Mouse (Mus musculus) liver, embryonic 15.5 days (tissue): Measurements from ENCODE around the gene Tas1r2. TPM values are rescaled to one million over a fixed set of nuclear protein-coding genes. Genes with fewer than 3 reads are reported as not detected.

Experiments used
- ATAC-seq: fragments of 200-750 bp; cut with Nextera tagmentation; 2 replicates; pipeline ENCODE4 v1.8.0; 2017; ENCODE audit warnings: moderate number of reproducible peaks, mild to moderate bottlenecking, moderate library complexity; ENCODE audit not compliant: insufficient read depth
- H3K27ac ChIP-seq: fragments of 300-500 bp; sonication (generic); replicated peaks from 2 replicates; pipeline ENCODE4 v1.5.1; 2015; ENCODE audit warnings: mild to moderate bottlenecking, inconsistent platforms
- H3K27me3 ChIP-seq: fragments of 300-500 bp; sonication (generic); 2 replicates; pipeline ENCODE4 v1.6.1; 2015; ENCODE audit warnings: mild to moderate bottlenecking, inconsistent platforms
- H3K36me3 ChIP-seq: fragments of 300-500 bp; sonication (generic); replicated peaks from 2 replicates; pipeline ENCODE4 v1.6.1; 2015; ENCODE audit warnings: moderate library complexity, mild to moderate bottlenecking, inconsistent platforms
- H3K4me1 ChIP-seq: fragments of 300-500 bp; sonication (generic); replicated peaks from 2 replicates; pipeline ENCODE4 v1.6.1; 2015; ENCODE audit warnings: inconsistent platforms
- H3K4me2 ChIP-seq: fragments of 300-500 bp; sonication (generic); 2 replicates; pipeline ENCODE4 v1.6.1; 2015; ENCODE audit warnings: moderate library complexity, mild to moderate bottlenecking, inconsistent platforms
- H3K4me3 ChIP-seq: fragments of 300-500 bp; sonication (generic); replicated peaks from 2 replicates; pipeline ENCODE4 v1.5.1; 2015; ENCODE audit warnings: mild to moderate bottlenecking, inconsistent platforms
- H3K9ac ChIP-seq: fragments of 300-500 bp; sonication (generic); 2 replicates; pipeline ENCODE4 v1.6.1; 2015; ENCODE audit warnings: moderate library complexity, mild to moderate bottlenecking, inconsistent platforms
- H3K9me3 ChIP-seq: fragments of 300-500 bp; sonication (generic); replicated peaks from 2 replicates; pipeline ENCODE4 v1.6.1; 2016; ENCODE audit warnings: inconsistent platforms
- WGBS: fragments of 180-500 bp; shearing (Covaris S2); methylation state at CpG from one replicate; pipeline ENCODE4 v1.1.7; 2015; ENCODE audit warnings: mixed read lengths; ENCODE audit not compliant: insufficient replicate concordance; 5-methylcytosine and 5-hydroxymethylcytosine counted together
- polyA plus RNA-seq: library from polyadenylated mRNA; unstranded; fragments of >200 nt; fragmentation: Nextera tagmentation; extraction: Ambion mirVana; gene quantifications from 2 replicates; pipeline ENCODE4 v1.2.1, GENCODE M21; 2015

Tas1r2 gene
- polyA plus RNA-seq = not detected in 2 replicates

DNA sequence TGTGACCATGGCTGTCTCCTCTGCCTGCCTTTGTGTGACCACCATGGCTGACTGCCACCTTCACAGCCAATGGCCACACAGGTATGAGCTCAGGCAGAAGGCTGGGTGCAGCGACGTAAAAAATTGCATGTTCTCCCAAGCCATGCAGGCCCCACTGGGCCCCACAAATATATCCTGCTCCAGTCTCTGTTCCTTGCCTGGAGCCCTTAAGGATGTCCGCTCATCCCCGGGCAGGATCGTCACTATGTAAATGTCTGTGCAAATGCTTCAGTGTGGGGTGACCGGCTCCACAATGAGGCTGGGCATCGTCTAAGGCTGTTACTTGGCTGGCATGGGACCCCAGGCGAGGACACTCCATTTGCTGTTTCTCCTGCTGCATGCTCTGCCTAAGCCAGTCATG lies at the start of gene Tas1r2:
Gene Tas1r2, plus strand, starts transcription at position 301 of the 400 bp plus-strand sequence.
- Histone ChIP-seq H3K9me3 (no peaks in the 10 kb centered on the region), H3K4me2 (no peak within 1 kb of the TSS), H3K9ac (no peak within 1 kb of the TSS), H3K4me1 (no peaks in the 10 kb centered on the region; the same call in 1 of the 2 replicates), H3K4me3 (no peak within 1 kb of the TSS), H3K27ac (no peak within 1 kb of the TSS), H3K36me3 (peaks cover 15% of the 10 kb centered on the region; the same call in 1 of the 2 replicates), H3K27me3 (no peaks in the 10 kb centered on the region)
- WGBS = 72% methylated on average over 8 of the region's 8 CpGs
- no peak for ATAC-seq

GRCm38 (mm10) chr4:139605216-139605615 lies 48.1 kb upstream of the Tas1r2 start:
- Histone ChIP-seq H3K9me3 (no peaks in the 10 kb centered on the region), H3K4me1 (peaks cover 25% of the 10 kb centered on the region), H3K4me2 (no peak overlapping the region), H3K4me3 (no peak overlapping the region), H3K27me3 (no peaks in the 10 kb centered on the region), H3K36me3 (0 out of 2 replicates have a peak, but pooled peaks cover 8% of the 10 kb centered on the region), H3K9ac (no peak overlapping the region), H3K27ac (no peak overlapping the region)
- 72% methylated on average over 11 of the region's 11 CpGs for WGBS
- ATAC-seq = no peak

DNA sequence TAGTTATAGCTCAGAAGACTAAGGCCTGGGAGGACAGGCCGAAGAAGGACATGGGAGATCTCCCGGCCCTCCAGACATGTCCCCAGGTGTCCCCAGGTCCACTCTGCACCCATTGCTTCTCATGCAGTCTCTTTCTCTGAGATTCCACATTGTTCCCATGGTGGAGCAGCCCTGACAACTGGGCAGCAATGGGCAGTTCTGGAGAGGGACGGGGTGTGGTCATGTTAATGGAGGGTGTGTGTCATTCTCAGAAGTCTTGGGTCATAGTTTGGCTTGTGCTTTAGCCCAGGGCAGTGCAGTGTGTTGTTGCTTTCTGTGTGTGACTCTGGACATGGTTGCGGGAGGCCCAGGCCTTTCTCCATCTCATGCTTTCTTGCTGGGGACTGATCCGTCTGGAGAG lies 46.6 kb upstream of the Tas1r2 start:
- H3K9ac ChIP-seq = no peak overlapping the region
- peaks cover 22% of the 10 kb centered on the region for H3K4me1 ChIP-seq
- 78% methylated on average over 5 of the region's 5 CpGs for WGBS
- H3K4me2 ChIP-seq = no peak overlapping the region
- H3K36me3 ChIP-seq = 0 out of 2 replicates have a peak, but pooled peaks cover 8% of the 10 kb centered on the region
- no peaks in the 10 kb centered on the region for H3K9me3 ChIP-seq
- no peak overlapping the region for H3K27ac ChIP-seq
- H3K4me3 ChIP-seq = no peak overlapping the region
- no peak for ATAC-seq
- H3K27me3 ChIP-seq = no peaks in the 10 kb centered on the region

DNA sequence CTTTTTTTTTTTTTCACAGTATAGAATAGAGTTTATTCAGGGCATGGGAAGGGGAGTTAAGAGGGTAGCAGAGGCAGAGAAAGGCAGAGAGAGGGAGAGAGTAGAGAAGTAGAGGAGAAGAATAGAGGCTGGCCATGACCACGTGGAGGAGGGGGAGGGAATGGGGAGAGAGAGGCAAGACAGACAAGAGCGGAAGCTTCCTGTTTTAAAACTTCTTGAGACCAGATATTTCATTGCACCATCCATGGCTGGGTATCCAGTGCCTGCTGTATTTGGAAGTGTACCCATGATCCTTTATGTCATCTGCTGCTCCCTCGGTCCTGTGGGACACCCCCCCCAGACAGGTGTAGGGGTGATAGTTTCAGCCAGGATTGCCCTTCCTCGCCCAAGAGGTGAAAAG lies 44.4 kb upstream of the Tas1r2 start:
- no peak overlapping the region for H3K4me3 ChIP-seq
- WGBS = 37% methylated on average over 4 of the region's 4 CpGs

GRCm38 (mm10) chr4:139610954-139611353 lies 42.4 kb upstream of the Tas1r2 start:
- peaks cover 16% of the 10 kb centered on the region for H3K4me1 ChIP-seq
- H3K27ac ChIP-seq = no peak overlapping the region
- peaks cover 30% of the 10 kb centered on the region for H3K36me3 ChIP-seq
- H3K4me2 ChIP-seq = no peak overlapping the region
- ATAC-seq = no peak
- WGBS = 50% methylated on average over 6 of the region's 6 CpGs
- no peak overlapping the region for H3K9ac ChIP-seq
- H3K27me3 ChIP-seq = no peaks in the 10 kb centered on the region
- H3K4me3 ChIP-seq = no peak overlapping the region
- no peaks in the 10 kb centered on the region for H3K9me3 ChIP-seq

More for the DNA sequence above, 44.4 kb upstream of the Tas1r2 start:
- Histone ChIP-seq H3K9me3 (no peaks in the 10 kb centered on the region), H3K27me3 (no peaks in the 10 kb centered on the region), H3K4me1 (peaks cover 9% of the 10 kb centered on the region; the same call in 1 of the 2 replicates), H3K4me2 (no peak overlapping the region), H3K27ac (no peak overlapping the region), H3K36me3 (peaks cover 19% of the 10 kb centered on the region), H3K9ac (no peak overlapping the region)
- no peak for ATAC-seq

- Histone ChIP-seq H3K27me3 (no peaks in the 10 kb centered on the region), H3K27ac (no peak overlapping the region), H3K36me3 (peaks cover 30% of the 10 kb centered on the region), H3K4me1 (peaks cover 21% of the 10 kb centered on the region), H3K9me3 (no peaks in the 10 kb centered on the region), H3K4me2 (no peak overlapping the region), H3K4me3 (no peak overlapping the region), H3K9ac (no peak overlapping the region)
- 8% methylated on average over 10 of the region's 10 CpGs for WGBS
- no peak for ATAC-seq
Observed at GRCm38 (mm10) chr4:139611542-139611953, 41.8 kb upstream of the Tas1r2 start.

DNA sequence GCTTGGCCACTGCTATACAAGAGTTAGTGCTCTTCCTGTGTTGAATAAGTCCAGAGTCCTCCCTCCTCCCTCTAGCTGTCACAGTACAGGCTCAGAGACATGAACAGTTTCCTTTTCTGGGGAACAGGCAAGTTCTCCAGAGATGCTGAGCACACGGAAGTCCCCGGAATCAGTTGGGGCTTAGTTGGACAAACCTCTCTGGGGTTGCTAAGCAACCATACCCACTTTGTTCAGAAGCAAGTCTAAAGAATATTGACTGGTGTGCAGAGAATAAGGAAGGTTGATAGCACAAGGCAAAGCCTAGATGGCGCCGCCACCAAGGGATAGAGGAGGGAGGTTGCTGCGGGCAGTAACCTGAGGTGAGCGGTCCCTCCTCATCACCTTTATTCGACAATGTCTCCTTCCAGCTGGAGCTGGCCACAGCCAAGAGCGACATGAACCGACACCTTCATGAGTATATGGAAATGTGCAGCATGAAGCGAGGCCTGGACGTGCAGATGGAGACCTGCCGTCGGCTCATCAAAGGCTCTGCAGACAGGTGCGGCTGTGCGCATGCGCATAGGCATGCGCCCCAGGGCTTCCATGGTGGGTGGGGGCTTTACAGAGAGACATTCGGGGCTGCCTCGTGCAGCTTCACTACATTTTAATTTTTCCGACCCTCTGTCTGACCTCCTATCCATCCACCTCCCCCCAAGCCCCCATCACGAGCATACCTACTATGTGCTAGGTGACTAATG lies 38.6 kb upstream of the Tas1r2 start:
- ATAC-seq = no peak
- no peaks in the 10 kb centered on the region for H3K9me3 ChIP-seq
- peaks cover 41% of the 10 kb centered on the region for H3K4me1 ChIP-seq
- H3K4me3 ChIP-seq = no peak overlapping the region
- peaks cover 28% of the 10 kb centered on the region for H3K36me3 ChIP-seq
- 85% methylated on average over 21 of the region's 21 CpGs for WGBS
- H3K9ac ChIP-seq = no peak overlapping the region
- no peak overlapping the region for H3K27ac ChIP-seq
- H3K27me3 ChIP-seq = no peaks in the 10 kb centered on the region
- no peak overlapping the region for H3K4me2 ChIP-seq

DNA sequence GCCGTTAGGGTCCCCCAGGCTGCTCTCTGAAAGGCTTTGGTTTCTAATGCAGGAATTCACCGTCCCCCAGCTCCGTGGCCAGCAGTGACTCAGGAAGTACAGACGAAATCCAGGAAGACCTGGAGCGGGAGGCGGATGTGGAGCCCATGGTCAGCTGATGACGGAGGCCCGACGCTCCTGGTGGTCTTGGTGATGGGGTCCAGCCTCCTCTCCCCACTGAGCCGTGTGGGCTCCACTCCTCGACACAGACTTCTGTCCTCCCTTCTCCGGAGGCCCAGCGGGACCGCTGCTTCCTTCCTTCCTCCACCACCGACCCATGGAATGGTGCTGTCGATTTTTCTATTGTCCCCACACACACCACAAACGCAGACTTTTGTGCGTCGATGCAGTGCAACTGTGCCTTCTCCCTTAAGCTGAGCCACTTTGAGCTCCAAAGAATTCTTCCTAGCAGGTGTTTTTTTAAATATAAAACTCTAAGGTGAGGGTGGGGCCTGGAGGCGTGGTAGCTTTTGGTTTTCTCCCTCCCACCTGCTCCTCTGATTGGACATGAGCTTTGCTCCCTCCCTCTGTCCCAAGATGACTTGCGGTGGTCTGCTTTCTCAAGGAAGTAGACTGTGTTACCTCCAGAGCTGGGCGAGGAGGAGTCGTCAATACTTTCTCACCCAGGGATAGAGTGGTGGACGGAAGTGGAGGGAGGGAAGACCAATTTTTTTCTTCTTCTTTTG lies 36.9 kb upstream of the Tas1r2 start:
- ATAC-seq = peak; percentile 87
- peak overlapping the region; percentile 60 for H3K27ac ChIP-seq
- peak overlapping the region; percentile 79 for H3K4me2 ChIP-seq

GRCm38 (mm10) chr4:139617001-139617364 lies 36.4 kb upstream of the Tas1r2 start:
- Histone ChIP-seq H3K4me1 (peaks cover 40% of the 10 kb centered on the region), H3K27ac (peak overlapping the region; percentile 60)
- 31% methylated on average over 3 of the region's 3 CpGs for WGBS

More for the DNA sequence above, 36.9 kb upstream of the Tas1r2 start:
- Histone ChIP-seq H3K27me3 (no peaks in the 10 kb centered on the region), H3K36me3 (peaks cover 28% of the 10 kb centered on the region), H3K4me1 (peaks cover 37% of the 10 kb centered on the region), H3K9ac (peak overlapping the region; percentile 57), H3K4me3 (peak overlapping the region; percentile 65), H3K9me3 (no peaks in the 10 kb centered on the region)
- WGBS = 2% methylated on average over 24 of the region's 24 CpGs

DNA sequence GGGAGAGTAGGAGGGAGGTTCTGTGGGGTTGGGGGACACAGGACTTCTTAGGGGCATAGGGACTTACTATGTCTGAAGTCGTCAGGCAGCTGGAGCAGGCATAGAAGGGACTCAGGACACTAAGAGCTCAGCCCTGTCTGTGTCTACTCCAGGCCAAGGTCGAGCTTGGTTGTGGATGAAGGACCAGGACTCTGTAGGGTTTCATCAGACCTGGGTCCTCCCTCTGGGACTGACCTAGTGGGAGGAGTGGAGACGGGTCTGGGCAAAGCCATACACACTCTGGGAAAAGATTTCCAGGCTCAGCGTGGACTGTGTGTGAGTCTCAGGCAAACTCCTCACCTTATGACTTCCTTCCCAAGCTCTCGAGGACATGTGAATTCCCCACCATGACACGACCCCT lies 33.6 kb upstream of the Tas1r2 start:
- Histone ChIP-seq H3K27me3 (no peaks in the 10 kb centered on the region), H3K27ac (no peak overlapping the region), H3K4me1 (peaks cover 62% of the 10 kb centered on the region), H3K4me2 (no peak overlapping the region), H3K36me3 (peaks cover 10% of the 10 kb centered on the region; the same call in 1 of the 2 replicates), H3K4me3 (no peak overlapping the region), H3K9me3 (no peaks in the 10 kb centered on the region), H3K9ac (no peak overlapping the region)
- ATAC-seq = no peak
- 51% methylated on average over 6 of the region's 6 CpGs for WGBS

More at GRCm38 (mm10) chr4:139617001-139617364, 36.4 kb upstream of the Tas1r2 start:
- Histone ChIP-seq H3K9ac (peak overlapping the region; percentile 57), H3K4me3 (peak overlapping the region; percentile 65), H3K36me3 (peaks cover 28% of the 10 kb centered on the region), H3K9me3 (no peaks in the 10 kb centered on the region), H3K4me2 (peak overlapping the region; percentile 79), H3K27me3 (no peaks in the 10 kb centered on the region)
- no peak for ATAC-seq
